Mouse (Mus musculus) forebrain, embryonic 13.5 days (tissue): ENCODE results near the gene Fam120c. TPM values are rescaled to one million over a fixed set of nuclear protein-coding genes. Genes with fewer than 3 reads are reported as not detected.

Experiments used
- polyA plus RNA-seq: library from polyadenylated mRNA; unstranded; fragments of >200 nt; fragmentation: Nextera tagmentation; extraction: Ambion mirVana; gene quantifications from 2 replicates; pipeline ENCODE4 v1.2.1, GENCODE M21; 2015

Gene Fam120c
- polyA plus RNA-seq, 1 experiment from 2014 or later = 4.9 TPM

Other genes starting within 250 kb of the Fam120c start
- gene Tsr2, start 247.6 kb upstream of the Fam120c start, polyA plus RNA-seq = 37.9 and 40.9 TPM in 2 replicates
- gene Wnk3, start 146.1 kb upstream of the Fam120c start, polyA plus RNA-seq = 12.6 and 13.1 TPM in 2 replicates
- gene Phf8, start 176.5 kb downstream of the Fam120c start, polyA plus RNA-seq = 22.7 and 25.4 TPM in 2 replicates